Mouse (Mus musculus): ENCODE measurements around the gene Tmem104.

Tmem104 gene

DNA sequence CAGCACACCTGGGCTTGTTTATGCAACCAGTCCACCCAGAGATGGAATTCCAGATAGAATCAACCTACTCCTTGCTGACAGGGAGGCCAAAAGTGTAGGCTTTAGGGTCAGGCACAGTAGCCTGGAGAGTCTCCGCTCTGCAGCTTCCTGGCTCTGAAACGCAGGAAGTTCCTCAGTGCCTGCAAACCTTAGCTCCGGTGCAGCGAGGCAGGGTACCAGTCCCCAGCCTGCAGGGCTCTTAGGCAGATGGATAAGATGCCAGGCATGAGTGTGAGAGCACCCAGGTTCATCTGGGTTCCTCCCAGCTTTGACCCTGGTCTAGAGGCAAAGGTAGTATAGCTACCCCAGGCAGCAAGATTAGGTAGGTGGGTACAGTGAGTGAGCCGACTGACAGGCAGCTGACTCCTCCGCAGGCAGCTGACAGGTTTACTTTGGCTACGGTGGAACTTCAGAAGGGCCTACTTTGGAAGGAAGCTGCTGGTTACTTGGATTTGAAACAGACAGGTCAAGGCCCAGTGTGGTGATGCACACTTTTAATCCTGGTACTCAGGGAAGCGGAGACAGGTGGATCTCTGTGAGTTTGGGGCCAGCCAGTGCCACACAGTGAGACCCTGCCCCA is 19.5 kb upstream of the Tmem104 start:
- no peak for DNase-seq

DNA sequence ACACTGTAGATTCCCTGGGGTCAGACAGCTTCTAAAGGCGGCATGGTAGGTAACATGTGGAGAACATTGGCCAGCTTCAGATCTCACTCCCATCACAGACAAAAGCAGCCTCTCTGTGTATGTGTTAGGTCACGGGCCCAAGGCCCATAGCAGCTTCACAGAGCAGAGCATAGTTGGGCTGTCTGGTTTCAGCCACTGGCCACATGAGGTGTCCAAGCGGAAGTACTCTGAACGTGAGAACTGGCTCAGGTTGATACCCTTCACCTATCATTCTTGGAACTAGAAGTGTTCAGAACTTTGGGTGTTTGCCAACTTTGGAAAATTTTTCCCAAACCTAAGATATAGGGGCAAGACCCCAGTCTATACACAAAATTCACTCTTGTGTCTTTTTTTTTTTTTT is 17.9 kb upstream of the Tmem104 start:
- no peak for DNase-seq

DNA sequence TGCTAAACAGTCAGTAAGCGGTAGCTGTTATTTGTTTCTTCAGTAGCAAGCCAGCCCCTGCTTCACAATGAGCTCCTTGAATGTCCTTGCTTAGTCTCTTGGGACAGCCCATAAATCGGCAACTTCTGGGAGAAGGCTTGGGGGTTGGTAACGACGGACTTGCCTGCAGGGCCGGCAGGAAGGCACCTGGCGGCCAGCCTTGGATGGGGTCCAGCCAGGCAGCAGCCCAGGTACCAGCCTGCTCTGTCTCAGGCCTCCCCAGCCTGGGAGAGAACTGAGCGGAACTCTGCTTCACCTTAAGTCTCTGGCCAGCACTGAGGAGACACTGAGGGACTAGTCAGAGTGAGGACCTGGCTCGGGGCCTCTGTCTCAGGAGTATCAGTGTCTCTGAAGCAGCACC is 16.2 kb upstream of the Tmem104 start:
- DNase-seq: peak; percentile 86 to 88

DNA sequence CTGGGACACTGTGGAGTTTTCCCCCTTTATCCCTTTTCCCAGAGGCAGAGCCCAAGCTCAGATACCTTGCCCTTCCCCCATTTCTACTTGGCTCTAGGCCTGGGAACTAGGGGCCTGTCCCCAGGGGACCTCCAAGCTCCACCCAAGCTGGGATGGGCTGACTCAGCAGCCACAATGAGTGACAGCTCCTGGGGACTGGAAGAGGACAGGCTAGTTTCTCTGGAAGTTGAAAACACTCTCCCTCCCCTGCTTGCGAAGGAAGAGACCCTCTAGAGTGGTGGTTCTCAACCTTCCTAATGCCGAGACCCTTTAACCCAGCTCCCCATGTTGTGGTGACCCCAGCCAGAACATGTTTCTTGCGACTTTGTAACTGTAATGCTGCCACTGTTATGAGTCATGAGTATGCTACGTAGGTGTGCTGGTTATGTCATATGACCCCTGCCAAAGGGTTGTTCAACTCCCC is 14.4 kb upstream of the Tmem104 start:
- peak; percentile 79 to 89 for DNase-seq

DNA sequence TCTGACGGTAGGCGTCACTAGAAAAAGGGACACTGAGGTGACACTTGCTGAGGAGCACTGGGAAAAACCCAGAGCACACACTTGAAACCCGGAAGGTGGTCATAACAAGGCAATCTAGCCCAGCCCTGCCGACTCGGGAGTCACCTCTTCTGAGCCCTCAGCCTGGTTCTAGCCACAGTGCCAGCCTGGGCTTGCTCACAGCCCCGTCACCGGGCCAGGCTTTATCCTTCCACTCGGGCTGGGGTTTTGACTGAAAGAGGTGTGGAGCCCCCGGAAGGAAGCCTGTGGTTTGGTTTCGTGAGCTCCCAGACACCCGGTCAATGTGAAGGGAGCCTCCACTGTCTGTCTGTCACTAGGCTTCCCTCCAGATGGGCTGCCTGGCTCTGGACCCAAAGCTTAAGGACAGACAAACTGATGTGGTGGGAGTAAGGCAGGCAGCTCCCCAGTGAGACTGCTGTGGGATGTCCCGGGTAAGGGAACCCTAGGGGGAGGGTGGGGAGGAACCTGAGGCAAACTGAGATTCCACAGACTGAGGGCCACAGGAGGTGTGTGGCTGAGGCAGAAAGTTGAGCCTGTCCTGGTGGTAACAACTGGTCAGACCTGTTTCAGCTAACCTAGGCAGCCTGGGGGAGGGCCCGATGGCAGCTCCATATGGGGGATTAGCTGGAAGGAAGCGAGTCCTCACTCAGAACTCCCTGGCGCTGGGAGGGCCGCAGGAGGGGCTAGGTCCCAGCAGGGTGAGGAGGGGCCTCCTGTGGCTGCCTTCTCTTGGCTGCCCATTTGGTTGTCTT is 13.5 kb upstream of the Tmem104 start:
- peak; percentile 52 to 53 for DNase-seq

DNA sequence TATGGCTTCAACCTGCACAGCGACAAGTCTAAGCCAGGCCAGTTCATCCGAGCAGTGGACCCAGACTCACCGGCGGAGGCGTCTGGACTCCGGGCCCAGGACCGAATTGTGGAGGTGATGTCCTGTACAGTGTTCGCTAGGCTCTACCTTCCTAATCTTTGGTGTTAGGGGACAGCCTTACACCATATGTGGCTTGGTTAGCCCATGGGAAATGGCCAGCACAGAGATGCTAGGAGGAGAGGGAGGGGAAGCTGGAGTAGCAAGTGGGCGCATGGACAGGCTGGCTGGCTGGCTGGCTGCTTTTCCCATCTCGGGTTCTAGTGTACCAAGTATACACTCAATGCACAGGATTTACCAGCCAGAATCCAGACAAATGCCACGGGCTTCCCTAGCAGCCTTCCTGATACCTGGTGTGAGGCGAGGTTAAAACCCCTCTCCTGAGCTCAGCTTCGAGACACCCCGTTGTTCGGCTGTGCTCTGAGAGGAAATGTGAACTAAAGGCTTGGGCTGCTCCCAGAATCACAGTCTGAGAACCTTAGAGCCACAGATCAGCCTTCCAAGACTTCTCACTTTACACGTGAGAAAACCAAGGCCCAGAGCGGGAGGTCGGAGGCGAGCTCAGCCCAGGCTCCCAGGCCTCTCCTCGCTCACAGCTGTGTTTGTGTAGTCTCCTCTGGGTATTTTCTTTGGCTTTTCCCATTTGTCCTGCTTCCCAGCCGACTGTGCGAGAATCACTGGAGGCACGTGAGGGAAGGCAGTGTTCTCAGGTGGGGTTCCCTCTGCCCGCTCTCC is 10.7 kb upstream of the Tmem104 start:
- no peak for DNase-seq

DNA sequence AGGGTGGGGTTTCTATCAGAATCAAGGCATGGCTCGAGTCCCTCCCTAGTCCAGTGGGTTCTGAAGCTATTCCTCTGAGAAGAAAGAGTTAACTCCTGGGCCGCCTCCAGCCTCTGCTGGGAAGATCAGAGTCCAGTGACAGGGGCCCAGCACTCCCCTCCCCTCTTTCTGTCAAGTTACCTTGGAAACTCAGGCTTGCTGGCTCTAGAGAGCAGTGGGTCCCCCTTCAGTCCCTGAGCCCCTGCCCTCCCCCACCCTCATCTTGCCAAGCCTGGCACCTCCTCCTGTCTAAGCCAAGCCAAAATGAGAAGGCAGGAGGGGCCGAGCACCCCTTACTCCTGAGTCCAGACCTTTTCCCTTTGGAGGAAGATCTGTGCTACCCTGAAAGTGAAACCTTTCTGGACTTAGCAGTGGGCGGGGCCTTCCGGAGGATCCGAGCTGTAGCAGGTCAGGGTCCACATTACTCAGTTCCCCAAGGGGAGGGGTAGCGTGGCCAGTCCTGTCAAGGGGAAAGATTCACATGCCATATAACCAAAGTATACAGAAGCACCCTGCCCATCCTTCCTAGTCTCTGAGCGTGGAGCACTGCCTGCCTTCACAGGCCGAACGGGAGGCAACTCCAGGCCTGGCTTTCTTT is 9.6 kb upstream of the Tmem104 start:
- DNase-seq: peak; percentile 87 to 90

DNA sequence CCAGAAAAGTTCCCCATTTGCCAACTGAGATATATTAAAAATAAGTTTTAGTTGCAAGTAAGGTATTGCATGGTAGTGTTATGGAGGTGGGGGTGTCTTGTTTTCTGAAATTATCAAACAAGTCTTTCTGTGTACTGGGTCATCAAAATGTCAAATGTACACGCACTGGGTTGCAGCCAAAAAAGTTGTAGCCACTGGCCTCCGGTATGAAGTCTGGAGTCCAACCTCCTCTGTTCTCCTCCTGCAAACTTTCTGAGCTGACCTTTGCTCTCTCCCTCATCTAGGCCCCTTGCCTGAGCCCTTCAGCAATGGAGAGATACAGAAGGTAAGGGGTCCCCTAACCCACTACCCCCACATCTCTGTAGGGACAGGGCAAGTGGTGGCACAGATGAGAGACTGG is 8.5 kb upstream of the Tmem104 start:
- DNase-seq: peak; percentile 80

DNA sequence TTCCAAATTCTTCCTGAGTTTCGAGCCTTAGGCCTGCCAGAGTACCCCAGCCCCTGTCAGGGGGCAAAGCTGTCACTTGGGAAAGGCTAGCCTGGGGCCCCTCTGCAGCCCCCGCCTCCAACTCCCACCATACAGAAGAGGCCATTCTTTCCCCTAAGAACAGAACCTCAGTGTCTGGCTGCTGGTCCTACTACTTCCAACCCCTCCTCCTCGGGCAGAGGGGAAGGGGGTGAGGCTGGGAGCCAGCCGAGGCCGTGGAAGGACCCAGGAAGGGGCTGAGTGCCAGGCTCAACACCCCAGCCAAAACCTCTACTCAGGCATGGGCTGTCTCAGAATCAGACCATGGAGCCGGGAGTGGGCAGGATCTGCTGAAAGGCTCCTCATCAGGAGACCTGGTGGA is 8.1 kb upstream of the Tmem104 start:
- DNase-seq: no peak

DNA sequence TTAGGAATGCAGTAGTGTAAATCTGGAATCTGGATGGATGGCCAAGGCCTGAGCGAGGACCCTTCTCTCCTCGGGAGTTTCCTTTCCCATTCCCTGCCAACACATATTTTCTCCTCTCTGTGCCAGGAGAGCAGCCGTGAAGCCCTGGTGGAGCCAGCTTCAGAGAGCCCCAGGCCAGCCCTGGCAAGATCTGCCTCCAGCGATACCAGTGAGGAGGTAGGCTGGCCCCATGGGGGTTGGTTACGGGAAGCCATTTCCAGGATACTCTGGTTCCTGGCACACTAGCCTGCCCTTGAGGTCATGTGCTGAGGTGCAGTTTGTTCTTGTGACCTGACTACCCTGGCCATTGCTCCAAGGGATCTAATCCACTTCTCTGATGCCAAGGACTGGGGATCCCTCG is 7.4 kb upstream of the Tmem104 start:
- peak; percentile 81 to 83 for DNase-seq

DNA sequence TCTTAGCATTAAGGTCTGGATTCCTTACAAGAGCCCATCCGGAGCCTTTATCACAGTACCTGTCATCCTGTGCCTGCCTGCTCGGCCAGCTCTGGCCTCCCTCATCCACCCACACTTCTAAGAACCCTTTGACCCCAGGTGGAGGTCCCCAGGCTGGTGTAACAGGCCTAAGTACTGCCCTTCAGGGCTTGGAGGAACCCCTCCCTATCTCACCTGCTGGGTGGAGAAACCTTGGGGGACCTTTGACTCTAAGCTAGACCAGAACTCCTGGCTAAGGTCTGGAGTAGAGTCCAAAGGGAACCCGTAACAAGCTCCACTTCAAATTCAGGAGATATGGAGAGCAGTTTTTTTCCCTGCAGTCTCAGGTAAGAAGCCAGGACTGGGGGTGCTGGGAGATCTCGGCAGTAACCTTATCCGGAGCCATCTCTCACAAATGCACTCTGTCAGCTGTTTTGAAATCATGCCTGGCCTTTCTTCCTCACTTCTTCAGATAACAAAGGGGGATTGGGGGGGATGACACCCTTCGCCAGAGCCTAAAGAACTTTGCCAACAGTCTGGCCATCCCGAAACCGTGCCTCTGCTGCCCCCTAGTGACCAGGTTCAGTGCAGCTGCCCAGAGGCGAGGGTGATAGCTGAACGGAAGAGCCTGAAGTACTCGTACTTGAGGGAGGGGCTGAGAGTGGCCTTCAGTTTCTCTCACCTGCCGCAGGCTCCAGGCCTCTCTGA is 5.2 kb upstream of the Tmem104 start:
- DNase-seq: peak; percentile 80 to 93

DNA sequence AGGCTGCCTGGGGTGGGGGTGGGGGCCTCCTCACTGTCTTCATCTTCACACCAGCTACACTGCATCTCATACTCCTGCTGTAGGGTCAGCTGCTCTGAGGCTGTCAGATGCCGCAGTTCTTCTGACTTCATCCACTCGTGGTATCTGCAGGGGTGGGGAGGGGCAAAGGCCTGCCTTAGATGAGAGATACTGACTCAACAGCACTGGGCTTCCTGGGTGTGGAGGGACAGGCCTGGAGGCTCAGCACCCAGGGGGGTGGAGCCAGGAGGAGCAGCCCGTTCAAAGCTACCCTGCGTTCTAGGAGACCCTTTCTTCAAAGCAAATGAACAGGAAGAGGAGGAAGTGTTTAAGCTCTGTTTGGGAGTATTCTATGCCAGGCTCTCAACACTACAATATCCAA is 2.3 kb upstream of the Tmem104 start:
- no peak for DNase-seq

DNA sequence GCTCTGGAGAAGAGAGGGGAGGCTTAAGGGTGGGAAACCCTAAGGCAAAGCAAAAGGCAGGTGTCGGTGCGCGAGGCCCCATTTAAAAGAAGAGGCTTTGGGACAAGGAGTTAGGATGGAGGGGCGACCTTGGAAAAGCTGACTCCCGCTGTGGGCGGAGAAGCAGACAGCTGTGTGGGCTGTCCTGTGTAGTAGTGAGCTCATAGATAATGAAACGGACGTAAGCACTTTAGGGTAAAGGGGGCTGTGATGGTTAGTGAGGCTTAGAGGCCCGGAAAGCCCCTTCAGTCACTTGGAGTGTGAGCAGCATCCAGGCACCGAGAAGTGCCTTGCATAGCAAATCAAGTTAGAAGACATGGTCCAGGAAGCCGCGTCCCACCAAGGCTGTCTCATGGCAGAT is 406 bp downstream of the Tmem104 start, which contains the start of gene Nat9:
Nat9 (minus strand) TSS at position 167 of the 400 bp plus-strand sequence.
- no peak for DNase-seq

DNA sequence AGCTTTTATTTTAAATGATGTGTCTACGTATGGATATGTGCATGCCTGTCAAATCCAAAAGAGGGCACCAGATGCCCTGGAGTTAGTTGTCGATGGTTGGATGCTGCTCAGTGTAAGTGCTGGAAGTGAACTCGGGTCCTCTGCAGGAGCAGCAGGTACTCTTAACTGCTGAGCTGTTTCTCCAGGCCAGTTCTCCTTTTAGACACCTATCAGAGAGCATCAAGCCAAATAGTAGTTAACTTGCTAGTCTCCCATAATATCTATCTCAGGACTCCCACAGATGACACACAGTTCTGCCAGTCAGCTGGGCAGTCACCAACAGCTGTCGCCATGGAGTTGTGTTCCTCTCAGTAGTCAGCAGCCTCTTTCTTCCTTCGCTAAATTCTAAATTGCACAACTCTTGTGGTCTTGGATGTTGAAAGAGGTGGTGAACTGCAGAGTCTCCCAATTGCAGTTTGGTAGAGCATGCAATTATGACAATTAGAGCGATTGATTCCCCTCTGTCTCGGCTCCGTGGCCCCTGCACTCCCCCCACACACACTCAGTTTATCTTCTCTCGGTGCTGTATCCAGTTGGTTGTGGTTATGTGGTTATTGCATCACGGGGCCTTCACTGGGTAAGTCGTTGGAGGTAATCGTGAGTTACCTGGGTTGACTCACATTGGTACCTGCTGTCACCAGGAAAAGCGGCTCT is 1.4 kb downstream of the Tmem104 start:
- no peak for DNase-seq

DNA sequence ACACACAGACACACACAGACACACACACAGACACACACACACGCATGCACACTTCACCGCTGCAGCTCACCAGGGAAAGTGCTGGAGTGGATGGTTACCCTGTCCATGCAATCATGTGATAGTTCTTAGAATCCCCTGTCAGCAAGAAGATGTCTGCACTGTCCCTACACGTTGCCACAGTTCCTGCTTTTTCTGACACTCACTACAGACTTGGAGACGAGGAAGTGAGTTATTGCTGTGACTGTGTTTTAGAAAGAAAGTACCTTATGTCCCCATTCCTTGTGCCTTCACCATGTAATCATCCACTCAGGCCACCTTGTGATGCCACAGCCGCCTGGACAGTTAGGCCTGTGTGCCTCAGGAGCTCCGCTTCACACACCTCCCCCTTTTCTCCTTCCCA is 2.0 kb downstream of the Tmem104 start:
- DNase-seq: no peak

DNA sequence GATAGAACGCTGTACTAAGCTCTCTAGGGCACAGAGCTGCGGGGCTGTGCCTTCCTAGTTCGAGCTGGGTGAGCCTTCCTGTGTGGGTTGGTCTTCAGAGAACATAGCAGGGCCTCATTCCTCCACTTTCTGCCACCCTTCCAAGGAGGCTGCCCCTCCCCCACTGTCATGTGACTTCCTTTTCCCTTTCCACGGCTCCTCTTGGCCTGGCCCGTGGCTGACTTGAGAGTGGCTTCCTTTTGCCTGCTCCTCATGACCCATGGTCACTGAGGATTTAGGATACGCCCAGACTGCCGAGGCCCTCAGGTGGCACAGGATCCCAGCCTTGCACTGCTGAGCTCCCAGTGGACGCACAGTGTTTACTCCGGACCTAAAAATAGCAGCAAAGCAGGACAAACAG is 4.9 kb downstream of the Tmem104 start:
- peak; percentile 73 to 86 for DNase-seq

DNA sequence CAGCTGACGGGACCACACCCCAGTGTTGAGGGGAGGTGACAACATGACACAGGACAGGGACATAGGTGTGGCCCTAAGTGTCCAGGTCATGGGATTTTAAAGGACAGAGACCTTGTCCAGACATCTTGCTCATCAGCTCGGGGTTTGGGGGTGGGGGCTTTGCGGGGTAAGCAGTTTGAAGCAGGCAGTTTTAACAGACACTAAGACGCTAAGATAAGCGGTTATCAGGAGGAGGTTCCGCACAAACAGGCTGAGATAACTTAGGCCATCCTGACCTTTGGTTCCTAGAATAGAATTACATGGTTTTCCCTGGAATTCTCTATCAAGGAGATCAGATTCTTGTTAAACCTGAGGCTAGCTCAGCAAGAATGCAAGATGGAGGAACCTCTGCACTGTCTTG is 7.4 kb downstream of the Tmem104 start:
- no peak for DNase-seq

DNA sequence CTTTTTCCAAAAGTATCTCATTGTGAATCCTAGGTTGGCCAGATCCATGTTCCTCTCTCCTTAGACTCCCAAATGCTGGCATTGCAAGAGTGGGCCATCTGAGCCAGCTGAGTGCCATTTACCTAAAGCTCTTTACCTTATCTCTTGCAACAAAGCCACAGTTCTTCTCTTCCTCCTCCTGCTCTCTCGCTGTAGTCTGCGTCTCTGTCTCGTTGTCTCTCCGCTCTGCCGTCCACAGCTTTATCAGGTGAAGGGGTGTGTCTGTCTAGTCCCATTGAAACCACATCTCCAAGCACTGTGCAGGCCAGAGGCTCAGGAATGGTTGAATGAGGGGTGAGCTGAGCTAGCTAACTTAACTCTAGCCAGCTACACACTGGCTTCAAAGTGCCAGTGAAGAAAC is 8.6 kb downstream of the Tmem104 start:
- no peak for DNase-seq

DNA sequence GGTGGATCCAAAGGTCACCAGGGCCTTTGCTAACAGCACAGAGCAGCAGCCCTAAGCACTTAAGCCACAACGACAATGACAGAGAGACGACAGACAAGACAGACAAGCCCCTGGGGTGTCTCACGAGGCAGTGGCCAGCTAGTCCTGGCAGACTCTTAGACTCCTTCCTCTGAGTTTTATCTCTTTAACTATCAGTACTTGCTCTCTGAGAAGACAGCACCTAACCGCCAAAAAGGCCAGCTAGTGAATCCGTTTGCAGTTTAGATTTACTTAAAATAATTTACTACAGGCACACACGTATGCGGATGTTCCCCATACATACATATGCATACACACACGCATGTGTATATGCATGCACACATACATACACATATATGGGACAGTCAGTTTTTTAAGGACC is 10.3 kb downstream of the Tmem104 start:
- DNase-seq: no peak

DNA sequence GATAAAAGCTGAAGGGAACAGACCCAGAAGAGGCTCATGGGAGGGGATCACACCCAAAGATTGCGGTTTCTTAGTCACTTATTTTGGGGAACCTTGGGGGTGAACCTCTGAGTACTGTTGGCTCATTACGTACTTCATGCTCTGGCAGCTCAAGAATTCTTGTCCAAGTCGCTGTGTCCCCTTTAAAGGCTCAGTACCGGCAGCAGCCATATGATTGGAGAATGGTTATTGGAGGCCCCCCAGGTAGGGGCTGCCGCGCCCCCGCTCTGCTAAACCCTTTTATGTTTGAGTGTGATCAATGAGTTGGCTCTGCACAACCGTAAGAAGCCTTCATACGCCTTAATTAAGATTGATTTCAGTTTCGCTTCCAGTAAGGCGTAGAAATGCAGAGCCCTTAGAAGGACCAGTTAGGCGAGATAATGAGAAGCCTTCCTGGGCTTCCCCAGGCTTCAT is 11.7 kb downstream of the Tmem104 start:
- DNase-seq: no peak

DNA sequence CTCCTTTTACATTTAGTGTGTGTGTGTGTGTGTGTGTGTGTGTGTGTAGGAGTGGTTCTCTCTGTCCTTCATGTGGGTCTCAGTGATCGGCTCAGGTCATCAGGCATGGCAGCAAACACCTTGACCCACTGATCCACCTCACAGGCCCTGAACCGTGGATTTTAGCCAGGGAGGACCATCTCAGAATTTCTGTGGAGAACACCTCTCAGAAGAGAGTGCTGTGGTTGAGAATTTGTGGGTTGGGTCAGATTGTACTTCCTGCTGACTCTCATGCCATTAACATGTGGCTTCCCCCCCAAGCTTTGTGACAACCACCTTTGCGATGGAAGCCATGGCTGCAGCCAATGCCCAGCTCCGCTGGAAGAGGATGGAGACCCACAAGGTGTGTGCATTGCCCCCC is 13.2 kb downstream of the Tmem104 start:
- no peak for DNase-seq

DNA sequence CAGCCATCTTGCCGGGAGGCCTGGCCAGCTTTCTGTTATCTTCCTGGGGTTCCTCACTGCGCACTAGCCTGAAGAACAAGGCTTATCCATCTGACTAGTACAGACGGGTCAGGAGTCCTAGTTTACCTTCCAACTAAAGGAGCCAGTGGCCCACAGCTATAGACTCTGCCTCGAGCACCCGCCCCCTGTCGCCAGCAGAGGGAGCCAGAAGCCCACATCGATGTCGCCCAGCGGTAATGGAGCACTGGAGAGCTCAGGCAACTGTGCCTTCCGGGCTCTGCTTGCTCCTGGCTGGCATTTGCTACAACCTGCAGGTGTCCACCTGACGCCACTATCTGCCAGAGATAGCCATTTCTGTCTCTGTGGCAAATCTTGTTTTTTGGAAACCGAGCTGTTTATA is 15.0 kb downstream of the Tmem104 start:
- DNase-seq: peak; percentile 75 to 88
